Mouse (Mus musculus): Measurements from ENCODE around the gene Cdk5r2. TPM values are rescaled to one million over a fixed set of nuclear protein-coding genes. Genes with fewer than 3 reads are reported as not detected.

Gene Cdk5r2
- polyA plus RNA-seq, 1 experiment from 2014 or later: not detected

DNA sequence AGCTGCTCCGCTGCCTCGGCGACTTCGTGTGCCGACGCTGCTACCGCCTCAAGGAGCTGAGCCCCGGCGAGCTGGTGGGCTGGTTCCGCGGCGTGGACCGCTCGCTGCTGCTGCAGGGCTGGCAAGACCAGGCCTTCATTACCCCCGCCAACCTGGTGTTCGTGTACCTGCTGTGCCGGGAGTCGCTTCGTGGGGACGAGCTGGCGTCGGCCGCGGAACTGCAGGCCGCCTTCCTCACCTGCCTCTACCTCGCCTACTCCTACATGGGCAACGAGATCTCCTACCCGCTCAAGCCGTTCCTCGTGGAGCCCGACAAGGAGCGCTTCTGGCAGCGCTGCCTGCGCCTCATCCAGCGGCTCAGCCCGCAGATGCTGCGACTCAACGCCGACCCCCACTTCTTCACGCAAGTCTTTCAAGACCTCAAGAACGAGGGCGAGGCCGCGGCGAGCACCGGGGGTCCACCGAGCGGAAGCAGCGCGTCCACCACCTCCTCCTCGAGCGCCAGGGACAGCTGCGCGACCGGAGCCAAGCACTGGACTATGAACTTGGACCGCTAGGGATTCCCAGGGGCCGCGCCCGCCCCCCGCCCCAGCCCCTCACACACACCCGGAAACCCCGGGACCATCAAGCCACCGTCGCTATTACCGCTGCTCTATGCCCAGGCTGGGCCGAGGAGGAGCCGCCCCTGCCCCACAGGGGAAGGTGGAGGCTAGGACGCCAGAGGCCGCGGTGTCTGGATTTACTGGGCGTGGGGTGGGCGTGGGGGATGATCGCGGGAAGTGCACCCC is 1.1 kb downstream of the Cdk5r2 start:
- no peaks in the 10 kb centered on the region for H3K9me3 ChIP-seq (replicated peaks)
- ATAC-seq: no peak
- no peak overlapping the region for H3K27ac ChIP-seq
- H3K4me1 ChIP-seq: peaks cover 21% of the 10 kb centered on the region; the same call in 1 of the 2 replicates
- H3K36me3 ChIP-seq: no peaks in the 10 kb centered on the region
- 2% methylated on average over 74 of the region's 74 CpGs for WGBS (ENCODE audit: insufficient replicate concordance)
- no peak overlapping the region for H3K9ac ChIP-seq
- H3K4me3 ChIP-seq: peak overlapping the region; percentile 56
- peak overlapping the region; percentile 72 for H3K4me2 ChIP-seq
- peaks cover 99% of the 10 kb centered on the region for H3K27me3 ChIP-seq (replicated peaks)

DNA sequence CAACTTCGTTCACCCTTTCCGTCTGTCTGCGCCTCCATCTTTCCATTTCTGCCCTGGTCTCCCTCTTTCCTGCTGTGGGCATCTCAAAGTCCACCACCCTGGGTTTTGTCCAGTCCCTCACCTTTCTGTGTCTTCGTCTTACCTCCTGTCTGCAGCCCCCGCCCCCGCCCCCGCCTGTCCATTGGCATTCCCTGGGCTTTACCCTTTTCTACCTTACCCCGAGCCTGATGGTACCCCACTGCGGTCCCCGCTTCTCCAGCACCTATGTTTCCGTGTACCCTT is 1.6 kb downstream of the Cdk5r2 start:
- Histone ChIP-seq H3K4me3 (no peak overlapping the region), H3K27ac (no peak overlapping the region), H3K9ac (no peak overlapping the region), H3K4me1 (peaks cover 21% of the 10 kb centered on the region; the same call in 1 of the 2 replicates), H3K4me2 (no peak overlapping the region), H3K9me3 (replicated peaks) (no peaks in the 10 kb centered on the region), H3K27me3 (replicated peaks) (peaks cover 97% of the 10 kb centered on the region), H3K36me3 (no peaks in the 10 kb centered on the region)
- 3% methylated on average over 11 of the region's 11 CpGs for WGBS (ENCODE audit: insufficient replicate concordance)
- ATAC-seq: no peak

DNA sequence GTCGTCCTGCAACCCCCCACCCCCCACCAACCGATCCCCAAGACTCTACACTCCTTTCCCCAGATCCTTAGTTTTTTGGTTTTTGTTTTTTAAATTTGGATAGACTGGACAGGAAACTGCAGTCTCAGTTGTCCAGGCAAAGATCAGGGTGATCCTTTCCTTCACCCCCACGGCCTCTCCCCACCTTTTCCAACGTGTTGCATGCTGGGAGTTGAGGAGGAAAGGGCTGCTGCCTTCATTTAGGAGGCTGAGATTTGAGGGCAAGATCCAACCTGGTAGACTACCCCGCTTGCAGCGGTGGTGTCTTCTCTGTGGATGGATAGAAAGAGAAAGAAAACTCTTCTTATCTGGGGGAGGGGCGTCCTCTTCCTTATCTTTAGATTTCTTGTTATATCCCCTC is 2.1 kb downstream of the Cdk5r2 start:
- peaks cover 93% of the 10 kb centered on the region for H3K27me3 ChIP-seq (replicated peaks)
- no peak overlapping the region for H3K9ac ChIP-seq
- WGBS (ENCODE audit: insufficient replicate concordance): under 1% methylated on average over 7 of the region's 7 CpGs
- H3K4me3 ChIP-seq: no peak overlapping the region
- no peak overlapping the region for H3K27ac ChIP-seq
- H3K4me2 ChIP-seq: no peak overlapping the region
- no peaks in the 10 kb centered on the region for H3K9me3 ChIP-seq (replicated peaks)
- peaks cover 21% of the 10 kb centered on the region; the same call in 1 of the 2 replicates for H3K4me1 ChIP-seq
- ATAC-seq: no peak
- H3K36me3 ChIP-seq: no peaks in the 10 kb centered on the region

DNA sequence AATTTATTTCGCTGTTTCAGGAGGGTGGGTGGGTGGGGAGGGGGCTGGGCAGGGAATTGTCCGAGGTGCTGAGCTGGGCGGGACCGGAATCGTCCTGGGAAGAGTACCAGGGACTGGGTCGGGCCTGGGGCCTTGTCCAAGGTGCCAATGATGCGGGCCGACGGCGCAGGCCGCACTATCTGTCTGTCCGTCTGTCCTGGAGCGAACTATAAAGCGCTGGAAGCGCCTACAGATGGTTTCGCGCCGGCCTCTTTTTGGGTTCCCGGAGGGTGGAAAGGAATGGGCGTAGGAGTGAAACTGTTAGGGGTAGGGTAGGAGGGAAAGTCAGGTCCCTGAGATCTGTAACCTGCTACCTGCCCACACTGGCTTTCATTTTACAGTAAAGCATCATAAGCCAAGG is 2.5 kb downstream of the Cdk5r2 start:
- no peaks in the 10 kb centered on the region for H3K9me3 ChIP-seq (replicated peaks)
- no peak overlapping the region for H3K4me3 ChIP-seq
- WGBS (ENCODE audit: insufficient replicate concordance): 5% methylated on average over 20 of the region's 20 CpGs

DNA sequence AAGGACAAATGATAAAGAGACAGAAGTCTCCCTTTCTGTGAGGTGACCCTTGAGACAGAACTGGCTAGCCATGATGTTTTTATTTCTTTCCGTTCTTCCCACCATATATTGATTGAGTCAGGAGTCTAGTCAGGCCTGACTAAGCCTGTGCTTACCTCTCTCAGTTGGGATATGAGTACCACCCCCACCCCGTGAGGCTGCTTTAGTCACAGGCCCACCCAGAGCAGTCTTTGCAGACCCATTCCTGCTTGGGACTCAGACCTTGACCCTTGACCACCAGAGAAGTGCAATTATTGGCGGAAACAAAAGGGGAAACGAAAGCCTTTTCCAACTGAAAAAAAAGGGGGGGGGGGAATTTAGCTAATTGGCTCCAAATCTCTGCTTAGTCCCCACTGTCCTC is 2.9 kb downstream of the Cdk5r2 start:
- peaks cover 21% of the 10 kb centered on the region; the same call in 1 of the 2 replicates for H3K4me1 ChIP-seq
- H3K27me3 ChIP-seq (replicated peaks): peaks cover 84% of the 10 kb centered on the region
- no peak overlapping the region for H3K27ac ChIP-seq
- 16% methylated on average over 4 of the region's 4 CpGs for WGBS (ENCODE audit: insufficient replicate concordance)
- no peak overlapping the region for H3K9ac ChIP-seq
- no peaks in the 10 kb centered on the region for H3K36me3 ChIP-seq
- no peaks in the 10 kb centered on the region for H3K9me3 ChIP-seq (replicated peaks)
- H3K4me3 ChIP-seq: no peak overlapping the region; the same call in 1 of the 2 replicates
- peak overlapping the region; percentile 35; the same call in 1 of the 2 replicates for H3K4me2 ChIP-seq
- ATAC-seq: no peak

More for the DNA sequence above, 2.5 kb downstream of the Cdk5r2 start:
- no peak overlapping the region for H3K27ac ChIP-seq
- no peaks in the 10 kb centered on the region for H3K36me3 ChIP-seq
- no peak for ATAC-seq
- no peak overlapping the region for H3K4me2 ChIP-seq
- H3K9ac ChIP-seq: no peak overlapping the region
- peaks cover 21% of the 10 kb centered on the region; the same call in 1 of the 2 replicates for H3K4me1 ChIP-seq
- H3K27me3 ChIP-seq (replicated peaks): peaks cover 89% of the 10 kb centered on the region

DNA sequence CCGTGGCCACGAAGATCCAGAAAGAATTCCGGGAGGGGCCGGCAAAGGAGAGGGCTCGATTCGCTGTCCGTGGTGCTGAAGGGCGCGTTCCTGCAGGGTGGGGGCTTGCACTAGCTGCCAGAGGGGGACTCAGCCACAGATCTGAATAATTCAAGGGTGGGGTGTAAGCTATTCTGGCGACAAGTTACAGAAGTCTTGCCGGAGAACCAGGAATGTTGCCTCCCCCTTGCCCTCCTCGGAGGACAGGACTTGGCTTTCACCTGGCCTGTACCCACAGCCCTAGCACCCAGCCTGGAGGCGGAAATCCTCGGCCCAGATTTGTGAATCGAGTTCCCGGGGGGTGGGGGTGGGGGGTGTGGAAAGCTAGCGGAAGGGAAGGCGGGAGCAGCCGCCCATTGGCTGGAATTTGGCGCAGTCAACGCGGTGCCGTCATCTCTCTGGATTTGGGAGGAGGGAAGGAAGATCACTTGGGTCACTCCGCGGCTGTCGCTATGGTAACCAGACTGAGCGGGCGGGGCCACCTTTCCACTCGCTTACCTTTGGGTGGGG is 3.5 kb downstream of the Cdk5r2 start:
- no peak overlapping the region for H3K9ac ChIP-seq
- H3K27me3 ChIP-seq (replicated peaks): peaks cover 78% of the 10 kb centered on the region
- H3K9me3 ChIP-seq (replicated peaks): no peaks in the 10 kb centered on the region
- no peak for ATAC-seq
- H3K4me2 ChIP-seq: peak overlapping the region; percentile 35
- H3K4me3 ChIP-seq: no peak overlapping the region; the same call in 1 of the 2 replicates
- H3K36me3 ChIP-seq: no peaks in the 10 kb centered on the region
- peaks cover 21% of the 10 kb centered on the region; the same call in 1 of the 2 replicates for H3K4me1 ChIP-seq
- no peak overlapping the region for H3K27ac ChIP-seq
- 2% methylated on average over 29 of the region's 29 CpGs for WGBS (ENCODE audit: insufficient replicate concordance)

DNA sequence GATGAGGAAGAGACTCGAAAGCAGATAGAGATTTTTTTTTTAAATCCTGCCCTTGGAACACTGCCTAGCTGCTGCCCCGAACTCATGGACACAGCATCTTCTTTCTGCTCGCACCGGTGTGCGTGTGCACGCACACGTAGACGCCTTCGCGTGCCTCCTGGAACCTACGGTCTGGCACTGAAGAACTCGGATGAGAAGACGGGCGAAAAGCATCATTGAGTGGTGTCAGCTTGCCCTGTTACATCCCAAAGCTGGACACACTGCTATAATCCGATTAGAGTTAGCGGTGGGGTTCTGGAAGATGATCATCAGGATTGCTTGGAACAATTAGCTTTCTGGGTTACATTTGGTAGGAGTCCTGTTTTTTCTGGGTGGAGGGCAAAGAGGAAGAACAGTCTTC is 4.1 kb downstream of the Cdk5r2 start:
- no peak overlapping the region for H3K27ac ChIP-seq
- no peak overlapping the region for H3K4me2 ChIP-seq
- H3K4me1 ChIP-seq: peaks cover 21% of the 10 kb centered on the region; the same call in 1 of the 2 replicates
- H3K9me3 ChIP-seq (replicated peaks): no peaks in the 10 kb centered on the region
- 13% methylated on average over 16 of the region's 16 CpGs for WGBS (ENCODE audit: insufficient replicate concordance)
- no peaks in the 10 kb centered on the region for H3K36me3 ChIP-seq
- H3K4me3 ChIP-seq: no peak overlapping the region
- ATAC-seq: no peak
- no peak overlapping the region for H3K9ac ChIP-seq
- peaks cover 73% of the 10 kb centered on the region for H3K27me3 ChIP-seq (replicated peaks)

DNA sequence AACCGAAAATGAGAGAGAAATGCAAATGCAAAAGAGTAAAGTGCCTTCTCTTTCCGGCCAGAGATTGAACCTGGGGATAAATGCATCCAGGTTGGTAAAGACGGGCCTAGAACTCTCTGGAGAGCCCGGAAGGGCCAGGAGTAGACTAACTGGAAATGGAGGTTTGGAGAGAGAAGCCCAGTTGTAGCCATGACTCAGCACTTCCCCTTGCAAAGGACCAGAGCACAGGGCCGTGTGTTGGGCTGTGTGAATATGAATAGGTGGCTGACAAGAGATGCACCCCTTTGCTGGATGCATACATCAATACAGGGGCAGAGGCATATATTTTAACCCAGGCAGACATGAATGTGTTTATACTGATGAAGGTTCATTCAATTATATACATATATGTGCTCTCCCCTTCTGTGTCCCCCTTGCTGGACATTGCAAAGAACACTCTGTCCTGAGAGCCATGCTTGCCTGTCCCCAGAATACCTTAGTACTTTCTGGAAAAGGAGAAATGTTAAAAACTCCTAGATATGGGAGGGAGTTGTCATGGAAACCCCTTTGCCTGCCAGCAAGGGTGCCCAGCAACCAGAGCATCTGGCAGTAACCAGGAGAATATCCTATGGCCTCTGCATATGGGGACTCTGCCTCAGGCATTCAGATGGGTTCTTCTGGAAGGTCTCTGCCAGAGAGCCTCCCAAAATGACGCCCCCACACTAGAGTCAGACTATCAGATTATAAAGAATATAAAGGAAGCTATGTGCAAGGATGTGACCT is 4.7 kb downstream of the Cdk5r2 start:
- no peak overlapping the region for H3K27ac ChIP-seq
- no peak overlapping the region for H3K9ac ChIP-seq
- no peak for ATAC-seq
- no peaks in the 10 kb centered on the region for H3K9me3 ChIP-seq (replicated peaks)
- no peak overlapping the region for H3K4me2 ChIP-seq
- H3K36me3 ChIP-seq: no peaks in the 10 kb centered on the region
- 26% methylated on average over 6 of the region's 6 CpGs for WGBS (ENCODE audit: insufficient replicate concordance)
- H3K4me3 ChIP-seq: no peak overlapping the region
- H3K27me3 ChIP-seq (replicated peaks): peaks cover 67% of the 10 kb centered on the region
- H3K4me1 ChIP-seq: peaks cover 19% of the 10 kb centered on the region; the same call in 1 of the 2 replicates

DNA sequence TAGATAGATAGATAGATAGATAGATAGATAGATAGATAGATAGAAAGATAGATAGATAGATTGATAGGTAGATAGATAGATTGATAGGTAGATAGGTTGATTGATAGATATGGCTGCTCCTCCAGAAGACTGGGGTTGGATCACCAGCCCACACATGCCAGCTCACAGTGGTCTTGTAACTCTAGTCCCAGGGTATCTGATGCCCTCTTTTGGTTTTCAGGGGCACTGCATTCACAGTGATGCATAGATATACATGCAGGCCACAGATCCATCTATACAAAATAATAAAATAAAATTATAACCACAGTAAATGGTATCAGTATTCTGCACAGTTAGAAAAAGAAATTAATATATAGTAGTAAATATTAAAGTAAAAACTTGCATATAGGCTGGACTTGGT is 7.0 kb downstream of the Cdk5r2 start:
- Histone ChIP-seq H3K9me3 (replicated peaks) (no peaks in the 10 kb centered on the region), H3K9ac (no peak overlapping the region), H3K27ac (no peak overlapping the region), H3K4me3 (no peak overlapping the region), H3K36me3 (no peaks in the 10 kb centered on the region), H3K27me3 (replicated peaks) (peaks cover 47% of the 10 kb centered on the region), H3K4me2 (no peak overlapping the region), H3K4me1 (0 out of 2 replicates have a peak, but pooled peaks cover 7% of the 10 kb centered on the region)
- ATAC-seq: no peak

DNA sequence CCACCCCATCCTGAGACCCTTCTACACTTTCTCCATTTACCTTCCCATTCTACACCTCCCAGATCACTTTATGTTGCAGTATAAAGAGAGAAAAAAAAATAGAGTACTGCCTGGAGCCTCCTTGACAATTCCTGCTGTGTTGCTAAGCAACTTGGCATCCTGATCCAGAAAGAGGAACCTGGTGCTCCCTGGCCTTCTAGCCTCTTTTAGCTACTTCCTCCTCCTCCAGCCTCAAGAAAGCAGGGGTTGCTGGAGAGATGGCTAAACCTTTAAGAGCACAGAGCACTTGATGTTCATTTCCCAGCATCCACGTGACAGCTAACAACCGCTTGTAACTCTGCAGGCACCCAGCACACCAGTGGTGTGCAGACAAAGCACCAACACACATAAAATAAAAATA is 17.5 kb downstream of the Cdk5r2 start:
- Histone ChIP-seq H3K4me3 (no peak overlapping the region), H3K36me3 (no peaks in the 10 kb centered on the region), H3K27ac (no peak overlapping the region), H3K9ac (no peak overlapping the region), H3K4me2 (no peak overlapping the region), H3K9me3 (replicated peaks) (no peaks in the 10 kb centered on the region), H3K4me1 (no peaks in the 10 kb centered on the region), H3K27me3 (replicated peaks) (peaks cover 26% of the 10 kb centered on the region)
- no peak for ATAC-seq
- WGBS (ENCODE audit: insufficient replicate concordance): 50% methylated on average over 2 of the region's 2 CpGs

DNA sequence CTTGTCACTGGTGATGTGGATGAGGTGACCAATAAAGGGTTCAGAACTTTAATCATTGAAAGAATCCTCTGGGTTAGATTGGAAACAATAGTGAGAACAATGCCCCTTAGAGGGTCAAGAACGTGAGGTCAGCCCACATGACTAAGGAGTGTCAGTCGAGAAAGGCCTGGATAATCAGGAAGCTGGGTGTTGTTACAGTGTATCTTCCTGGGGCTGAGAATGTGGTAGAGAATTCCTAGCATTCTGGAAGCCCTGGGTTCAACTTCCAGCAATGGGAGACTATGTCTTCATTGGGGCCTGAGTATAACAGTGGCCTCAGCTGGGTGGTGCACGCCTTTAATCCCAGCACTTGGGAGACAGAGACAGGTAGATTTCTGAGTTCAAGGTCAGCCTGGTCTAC is 22.5 kb downstream of the Cdk5r2 start:
- Histone ChIP-seq H3K9ac (no peak overlapping the region), H3K4me1 (0 out of 2 replicates have a peak, but pooled peaks cover 3% of the 10 kb centered on the region), H3K36me3 (no peaks in the 10 kb centered on the region), H3K4me2 (no peak overlapping the region), H3K27me3 (replicated peaks) (peaks cover 60% of the 10 kb centered on the region), H3K9me3 (replicated peaks) (no peaks in the 10 kb centered on the region), H3K27ac (no peak overlapping the region), H3K4me3 (no peak overlapping the region)
- no peak for ATAC-seq
- WGBS (ENCODE audit: insufficient replicate concordance): 23% methylated on average over 3 of the region's 3 CpGs

DNA sequence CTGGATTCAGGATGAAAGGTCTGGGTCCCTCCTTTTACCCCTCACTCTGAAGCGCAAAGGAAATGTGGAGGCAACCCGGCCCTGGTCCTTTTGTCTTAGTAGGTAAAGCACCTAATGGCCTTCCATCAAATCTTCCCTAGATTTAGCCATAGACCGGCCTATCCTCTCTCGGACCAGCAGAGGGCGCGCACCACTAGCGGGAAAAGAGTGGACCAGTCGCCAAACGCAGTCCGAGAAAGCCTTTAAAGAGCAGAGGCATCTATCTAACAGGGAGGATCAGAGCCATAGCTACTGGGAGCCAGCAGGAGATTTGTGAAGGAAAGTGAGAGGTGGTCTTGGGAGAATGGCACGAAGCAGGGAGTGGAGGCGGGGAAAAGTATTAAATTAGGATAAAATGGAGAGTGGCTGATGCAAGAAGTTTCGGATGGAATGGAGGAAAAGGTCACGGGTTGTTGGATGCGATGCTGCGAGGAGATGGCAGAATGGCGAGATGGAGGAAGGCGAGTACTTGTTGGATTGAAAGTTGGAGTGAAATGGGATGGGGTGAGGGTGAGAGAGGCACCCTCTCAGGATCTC is 26.1 kb downstream of the Cdk5r2 start:
- Histone ChIP-seq H3K9ac (no peak overlapping the region), H3K36me3 (no peaks in the 10 kb centered on the region), H3K4me3 (no peak overlapping the region), H3K9me3 (replicated peaks) (no peaks in the 10 kb centered on the region), H3K4me2 (no peak overlapping the region), H3K27ac (no peak overlapping the region), H3K27me3 (replicated peaks) (peaks cover 97% of the 10 kb centered on the region), H3K4me1 (peaks cover 16% of the 10 kb centered on the region; the same call in 1 of the 2 replicates)
- WGBS (ENCODE audit: insufficient replicate concordance): 6% methylated on average over 18 of the region's 18 CpGs
- no peak for ATAC-seq

All from liver, embryonic 12.5 days (tissue).